Mouse (Mus musculus) cerebellum, adult 9-11 months (tissue): Measurements from ENCODE around the gene Nckap1.

Experiments
- DNase-seq: peaks from one replicate; pipeline ENCODE4 v3.0.0; 2022

The Nckap1 gene

DNA sequence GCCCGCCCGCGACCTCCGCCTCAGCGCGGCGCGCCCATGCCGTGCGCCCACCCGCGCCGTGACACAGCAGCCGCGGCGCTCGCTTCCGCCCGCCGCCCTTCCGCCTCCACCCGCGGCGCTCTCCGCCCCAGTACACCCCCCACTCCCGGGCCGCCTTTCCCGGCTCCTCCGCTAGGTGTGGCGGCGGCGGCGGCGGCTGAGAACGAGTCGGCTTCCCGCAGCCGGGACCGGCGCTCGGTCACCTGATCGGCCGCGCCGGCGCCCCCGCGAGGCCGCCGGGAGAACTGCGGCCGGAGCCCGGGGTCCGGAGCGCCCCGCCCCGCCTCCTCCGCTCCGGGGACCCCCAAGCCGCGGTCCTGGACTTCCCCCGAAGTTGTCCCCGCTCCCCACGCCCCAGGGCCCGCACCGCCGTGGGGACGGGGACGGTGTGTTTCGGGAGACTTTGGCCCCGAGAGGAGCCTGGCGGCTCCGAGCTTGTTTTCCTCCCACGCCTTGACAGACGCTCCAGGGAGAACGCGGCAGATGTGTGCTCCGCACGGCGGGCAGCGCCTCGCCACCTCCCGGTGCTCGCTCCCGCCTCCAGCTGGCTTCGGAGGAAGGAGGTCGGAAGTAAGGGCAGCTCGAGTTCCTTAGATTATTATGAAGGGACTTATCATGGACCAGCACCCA lies at the start of gene Nckap1:
TSS of gene Nckap1 (minus strand) at position 338 of the 669 bp plus-strand sequence.
- DNase-seq, result peak; percentile 91

DNA sequence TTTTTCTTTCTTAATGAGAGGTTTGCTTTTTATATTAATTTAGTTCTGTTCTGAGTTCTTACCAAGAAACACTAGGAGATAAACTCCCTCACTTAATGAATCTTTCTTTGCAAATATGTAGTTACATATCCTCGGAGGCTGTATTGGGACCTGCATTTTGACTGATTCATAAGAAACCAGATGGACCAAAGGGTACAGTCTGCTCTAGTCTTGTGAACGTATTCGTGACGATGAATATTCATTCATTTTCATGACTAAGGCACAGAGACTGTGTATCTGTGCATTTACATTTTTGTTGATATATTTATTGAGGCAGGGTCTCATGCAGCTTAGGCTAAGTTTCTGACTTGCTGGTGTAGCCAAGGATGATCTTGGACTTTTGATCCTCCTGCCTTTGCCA lies 43.3 kb upstream of the Nckap1 start:
- DNase-seq, result no peak

DNA sequence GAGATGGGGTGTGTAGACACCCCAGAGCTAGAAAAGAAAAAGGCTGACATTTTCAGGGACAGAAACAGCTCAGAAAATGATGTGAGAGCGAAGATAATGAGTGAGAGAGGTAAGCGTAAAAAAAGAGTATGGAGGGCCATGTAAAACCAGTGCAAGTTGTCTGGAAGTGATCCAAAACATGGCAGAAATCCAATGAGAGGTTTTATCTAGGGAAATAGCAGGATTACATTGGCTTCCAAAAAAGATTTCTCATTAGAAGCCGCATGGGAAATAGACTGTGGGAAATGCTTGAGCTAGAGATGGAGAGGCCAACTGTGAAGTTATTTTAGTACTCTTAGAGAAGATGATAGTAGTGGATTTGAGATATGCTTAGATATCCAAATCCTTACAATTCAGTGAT lies 40.7 kb upstream of the Nckap1 start:
- no peak for DNase-seq

DNA sequence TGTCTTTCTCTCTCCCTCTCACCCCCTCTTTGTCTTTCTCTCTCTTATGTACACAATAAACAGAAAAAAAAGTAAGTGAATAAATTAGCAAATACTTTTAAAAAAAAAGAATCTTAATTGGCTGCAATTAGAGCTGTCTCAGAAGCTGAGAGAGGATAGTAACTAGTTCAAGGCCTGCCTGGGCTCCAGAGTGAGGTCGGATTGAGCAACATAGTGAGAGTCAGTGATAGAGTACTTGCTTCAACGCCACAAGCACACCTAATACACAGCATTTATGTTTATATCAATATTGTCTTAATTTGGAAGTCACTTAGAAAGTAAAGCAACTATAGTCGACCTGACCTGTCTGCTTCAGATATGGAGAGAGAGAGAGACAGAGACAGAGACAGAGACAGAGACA lies 37.8 kb upstream of the Nckap1 start:
- no peak for DNase-seq

DNA sequence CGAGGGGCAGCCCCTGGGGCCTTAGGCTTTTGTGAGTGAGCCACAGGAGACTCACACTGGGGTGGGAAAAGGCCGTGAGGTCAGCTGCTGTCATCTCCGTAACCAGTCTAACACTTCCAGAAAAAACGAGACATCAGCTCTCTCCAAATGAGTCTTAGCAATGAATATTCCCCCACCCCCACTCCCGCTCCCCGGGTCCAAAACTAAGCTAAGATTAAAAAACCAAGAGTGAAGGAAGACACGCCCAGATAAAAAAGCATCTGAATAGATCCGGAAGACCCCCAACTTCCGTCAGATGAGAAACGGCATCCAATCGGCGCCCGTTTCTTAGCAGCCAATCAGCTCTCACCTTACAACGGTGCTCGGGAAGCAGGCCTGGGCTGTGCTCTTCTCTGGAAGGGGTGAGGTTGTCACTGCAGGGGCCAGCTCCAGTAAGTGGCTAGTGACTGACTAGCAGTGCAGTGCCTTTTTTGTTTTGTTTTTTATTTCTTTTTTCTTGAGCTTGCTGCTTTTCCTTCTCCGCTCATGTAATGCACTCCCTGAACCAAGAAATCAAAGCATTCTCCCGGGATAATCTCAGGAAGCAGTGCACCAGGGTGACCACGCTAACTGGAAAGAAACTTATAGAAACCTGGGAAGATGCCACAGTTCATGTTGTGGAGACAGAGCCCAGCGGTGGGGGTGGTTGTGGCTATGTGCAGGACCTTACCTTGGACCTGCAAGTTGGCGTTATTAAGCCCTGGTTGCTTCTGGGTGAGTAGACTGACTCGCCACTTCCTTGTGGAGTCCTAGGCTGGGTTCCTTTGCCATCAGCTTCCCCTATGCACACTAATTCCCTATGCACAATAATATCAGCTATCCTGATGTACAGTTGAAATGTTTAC lies 35.9 kb upstream of the Nckap1 start, which contains the start of the genes Dusp19 and Nup35:
TSS of gene Dusp19 (plus strand) at position 192 of the 884 bp plus-strand sequence.
TSS of gene Nup35 (plus strand) at position 383 of the 884 bp plus-strand sequence.
- DNase-seq, result peak; percentile 93

DNA sequence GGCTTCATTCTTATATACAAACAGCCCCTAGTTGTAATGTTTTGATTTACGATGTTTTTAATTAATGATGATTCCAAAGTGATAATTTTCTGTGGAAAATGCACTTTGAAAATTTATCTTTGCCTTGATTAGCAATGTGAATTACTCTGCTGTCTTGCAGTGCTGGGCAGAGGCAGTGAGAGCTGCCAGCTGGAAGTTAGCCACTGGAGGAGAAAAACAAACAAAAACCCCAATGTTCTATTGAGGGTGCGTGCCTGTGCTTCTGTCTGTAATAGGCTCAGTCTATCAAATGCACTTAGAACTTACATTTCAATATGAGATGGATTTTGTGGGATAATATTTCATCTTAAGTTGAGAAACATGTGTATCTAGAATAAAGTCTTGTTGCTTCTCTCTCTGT lies 31.6 kb upstream of the Nckap1 start:
- peak; percentile 30 for DNase-seq

DNA sequence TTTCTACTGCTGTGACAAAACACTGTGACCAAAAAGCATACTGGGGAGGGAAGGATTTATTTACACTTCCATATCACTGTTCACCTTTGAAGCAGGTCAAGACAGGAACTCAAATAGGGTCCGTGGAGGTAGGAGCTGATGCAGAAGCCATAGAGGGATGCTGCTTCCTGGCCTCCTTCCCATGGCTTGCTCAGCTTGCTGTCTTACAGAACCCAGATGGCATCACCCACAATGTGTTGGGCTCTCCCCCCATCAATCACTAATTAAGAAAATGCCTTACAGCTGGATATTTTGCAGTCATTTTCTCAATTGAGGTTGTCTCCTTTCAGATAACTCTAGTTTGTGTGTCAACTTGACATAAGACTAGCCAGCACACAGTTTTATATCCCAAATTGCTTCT lies 31.1 kb upstream of the Nckap1 start:
- no peak for DNase-seq

DNA sequence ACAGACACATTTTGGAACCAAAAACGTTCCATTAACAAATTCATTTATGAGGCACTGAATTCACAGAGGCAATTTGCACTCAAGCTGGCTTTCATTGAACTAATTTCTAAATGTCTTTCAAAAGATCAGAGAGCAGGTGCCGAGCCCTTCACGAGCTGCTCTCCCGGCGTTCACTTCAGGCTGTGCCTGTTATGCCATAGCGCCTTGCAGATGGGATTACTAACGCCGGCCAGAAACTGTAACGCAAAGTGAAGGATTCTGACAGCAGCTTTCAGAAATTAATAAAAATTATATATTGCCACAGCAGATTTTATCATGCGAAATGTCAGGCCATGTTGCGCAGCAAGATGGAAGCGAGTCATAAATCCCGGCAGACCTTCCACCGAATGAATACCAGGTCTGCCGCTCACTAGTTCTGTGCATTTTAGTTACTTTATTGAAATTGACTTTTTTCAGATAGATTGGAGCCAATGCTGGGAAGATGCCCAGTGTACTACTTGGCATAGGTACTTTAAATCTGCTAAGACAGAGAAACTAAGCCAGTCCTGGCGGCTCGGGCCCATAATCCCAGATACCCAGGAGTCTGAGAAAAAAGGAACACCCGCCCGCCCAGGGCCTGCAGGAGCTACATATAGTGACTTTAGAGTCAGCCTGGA lies 22.7 kb upstream of the Nckap1 start:
- peak; percentile 12 for DNase-seq

DNA sequence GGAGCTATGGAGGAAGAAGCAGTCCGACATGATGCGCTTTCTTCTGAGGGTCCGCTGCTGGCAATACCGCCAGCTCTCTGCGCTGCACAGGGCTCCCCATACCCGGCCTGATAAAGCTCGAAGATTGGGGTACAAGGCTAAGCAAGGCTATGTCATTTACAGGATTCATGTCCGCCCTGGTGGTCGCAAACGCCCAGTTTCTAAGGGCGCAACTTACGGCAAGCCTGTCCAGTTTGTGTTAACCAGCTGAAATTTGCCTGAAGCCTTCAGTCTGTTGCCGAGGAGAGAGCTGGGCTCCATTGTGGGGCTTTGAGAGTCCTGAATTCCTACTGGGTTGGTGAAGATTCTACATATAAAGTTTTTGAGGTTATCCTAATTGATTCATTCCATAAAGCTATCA lies 21.6 kb upstream of the Nckap1 start:
- no peak for DNase-seq

DNA sequence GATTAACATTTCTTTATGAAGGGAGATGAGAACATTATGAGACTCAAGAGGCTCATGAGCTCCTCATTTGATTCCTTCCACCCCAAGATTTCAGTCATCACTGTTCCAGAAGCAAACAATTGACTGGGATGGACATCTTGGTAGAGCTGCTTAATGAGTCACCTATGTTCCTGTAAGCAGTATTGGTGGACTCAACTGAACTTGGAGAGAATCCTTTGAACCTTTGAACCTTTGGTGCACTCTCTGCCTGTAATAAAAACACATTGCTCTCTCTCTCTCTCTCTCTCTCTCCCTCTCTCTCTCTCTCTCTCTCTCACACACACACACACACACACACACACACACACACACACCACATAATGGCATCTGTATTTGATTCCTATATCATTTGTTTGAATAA lies 19.4 kb upstream of the Nckap1 start:
- no peak for DNase-seq

DNA sequence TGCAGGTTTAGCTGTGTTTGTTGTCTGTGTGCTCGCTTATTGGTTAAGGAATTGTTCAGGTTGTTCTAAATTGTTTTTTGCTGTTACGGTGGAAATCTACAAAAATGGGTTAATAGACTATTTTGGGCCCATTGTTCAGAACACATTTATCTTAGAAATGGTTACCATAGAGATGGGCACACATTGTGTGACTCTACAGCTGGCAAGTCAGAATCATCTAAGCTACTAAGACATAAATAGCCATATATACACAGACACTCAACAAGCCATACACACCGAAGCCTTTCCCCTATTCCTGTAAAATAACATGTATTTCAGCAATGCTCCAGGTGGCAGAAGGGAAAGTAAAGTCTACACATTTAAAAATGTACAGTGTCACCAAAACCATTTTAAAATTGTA lies 18.7 kb upstream of the Nckap1 start:
- no peak for DNase-seq

DNA sequence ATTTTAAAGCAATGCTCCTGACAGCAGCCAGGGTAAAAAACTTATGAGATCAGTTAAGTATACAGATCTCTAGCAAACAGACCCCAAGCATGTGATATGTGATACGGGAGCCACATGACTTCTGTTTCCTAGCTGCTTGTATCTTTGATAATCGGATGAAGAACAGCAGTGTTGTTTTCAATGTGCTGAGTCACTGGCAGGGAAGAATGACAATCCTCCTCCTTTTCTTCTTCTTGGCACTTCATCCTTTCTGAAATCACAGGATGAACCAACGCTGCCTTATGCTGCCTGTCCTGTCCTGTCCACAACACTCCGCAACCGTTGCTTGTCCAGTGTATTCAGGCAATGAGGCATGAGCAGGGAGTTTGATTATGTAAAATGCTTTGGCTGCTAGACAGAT lies 15.8 kb upstream of the Nckap1 start:
- no peak for DNase-seq

DNA sequence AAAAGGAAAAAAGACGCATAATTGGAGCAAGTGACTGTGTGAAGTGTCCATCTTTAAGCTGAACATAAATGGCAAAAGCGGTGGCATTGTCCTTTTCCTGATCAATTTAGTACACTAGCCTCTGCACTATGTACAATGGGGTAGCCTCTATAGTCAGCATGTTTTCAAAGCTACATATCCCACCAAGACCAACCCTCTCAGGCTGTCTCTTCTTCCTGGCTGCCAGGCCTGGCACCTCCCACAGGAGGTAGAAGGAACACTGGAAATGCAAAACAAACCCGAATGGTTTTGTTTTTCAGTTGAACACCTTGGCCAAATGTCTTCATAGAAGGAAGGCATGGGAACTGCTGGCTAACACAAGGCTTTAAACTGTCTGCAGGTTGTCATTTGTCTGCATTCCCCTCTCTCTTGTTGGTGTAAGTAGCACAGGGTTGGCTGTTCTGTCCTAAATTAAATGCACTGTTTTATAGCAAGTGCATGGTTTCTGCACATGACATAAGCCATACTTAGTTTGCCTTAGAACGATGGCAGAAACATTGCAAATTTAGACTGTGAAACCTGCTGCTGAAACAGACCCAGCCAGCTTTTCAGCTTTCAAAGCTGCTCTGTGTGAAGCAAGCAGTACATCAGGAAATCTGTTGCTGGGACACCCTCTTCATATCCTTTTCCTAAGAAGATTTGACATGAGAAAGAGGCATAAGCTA lies 13.2 kb upstream of the Nckap1 start:
- DNase-seq, result no peak

DNA sequence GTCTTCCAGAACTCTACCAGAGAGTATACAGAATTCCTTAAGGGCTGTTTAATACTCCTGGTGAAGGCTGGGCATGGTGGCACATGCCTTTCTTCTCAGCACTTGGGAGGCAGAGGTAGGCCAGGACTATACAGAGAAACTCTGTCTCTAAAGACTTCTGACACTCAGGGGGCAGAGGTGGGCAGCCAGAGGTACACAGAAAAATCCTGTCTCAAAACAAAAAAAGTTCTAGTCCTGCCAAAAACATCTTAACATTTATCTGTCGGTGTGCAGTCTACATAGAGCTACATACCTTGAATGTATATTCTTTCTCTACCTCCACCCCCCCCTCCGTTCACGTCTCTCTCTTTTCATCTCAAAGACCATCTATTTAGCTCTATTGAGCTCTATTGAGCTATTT lies 1.2 kb upstream of the Nckap1 start:
- DNase-seq, result no peak

DNA sequence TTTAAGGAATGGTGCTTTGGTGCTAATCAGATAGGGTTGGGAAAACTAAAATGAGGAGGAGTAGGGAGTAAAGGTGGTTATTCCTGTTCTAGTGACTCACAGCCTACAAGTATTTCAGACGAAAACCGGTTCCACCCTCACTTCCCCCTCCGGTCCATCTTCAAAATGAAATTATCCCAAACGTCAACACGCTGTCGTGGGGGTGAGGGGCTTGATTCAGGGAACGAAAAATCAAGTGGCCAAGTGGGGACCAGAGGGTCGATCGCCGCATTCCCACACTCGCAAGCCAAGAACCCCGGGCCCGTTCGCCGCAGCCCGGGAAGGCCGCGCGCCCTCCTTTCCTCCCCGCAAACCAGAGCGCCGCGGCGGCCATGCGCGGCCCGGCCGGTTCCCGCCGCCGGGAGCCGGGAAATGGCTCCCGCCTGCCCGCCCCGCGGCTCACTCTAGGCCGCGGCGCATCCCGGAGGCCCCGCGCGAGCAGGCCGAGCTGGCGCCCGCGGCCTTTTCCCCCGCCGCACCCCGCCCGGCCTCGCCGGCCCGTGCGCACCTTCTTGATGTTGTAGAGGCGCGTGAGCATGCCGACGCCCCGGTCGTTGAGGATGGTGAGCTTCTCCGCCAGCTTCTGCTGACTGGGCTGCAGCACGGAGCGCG lies 744 bp downstream of the Nckap1 start:
- DNase-seq, result peak; percentile 53

DNA sequence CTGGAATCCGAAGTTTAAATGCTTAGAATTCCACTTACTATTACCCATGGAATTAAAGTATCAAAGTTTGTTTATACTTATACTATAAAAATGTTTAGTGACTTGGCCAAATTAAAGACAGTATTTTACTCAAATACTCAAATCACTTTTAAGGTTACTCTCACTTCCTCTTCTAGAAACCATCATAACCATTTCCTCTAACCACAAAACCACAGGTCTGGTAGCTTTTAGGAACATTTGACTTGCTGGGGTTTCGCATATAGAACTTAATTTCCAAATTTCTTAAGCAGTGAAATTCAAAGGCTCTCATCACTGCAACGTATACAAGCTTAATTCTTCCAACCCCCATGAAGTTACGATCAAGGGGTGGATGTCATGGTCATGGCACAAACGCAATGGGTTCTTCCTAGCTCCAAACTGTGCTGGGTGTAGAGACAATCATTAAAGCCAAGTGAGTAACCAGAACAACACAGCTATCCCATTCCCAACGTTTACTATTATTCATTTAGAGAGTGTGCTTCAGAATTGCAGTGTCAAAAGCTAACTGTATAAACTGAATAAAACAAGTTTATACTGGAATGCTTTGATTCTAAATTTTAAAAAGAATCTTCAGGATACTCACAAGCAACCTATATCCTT lies 1.8 kb downstream of the Nckap1 start:
- DNase-seq, result no peak

DNA sequence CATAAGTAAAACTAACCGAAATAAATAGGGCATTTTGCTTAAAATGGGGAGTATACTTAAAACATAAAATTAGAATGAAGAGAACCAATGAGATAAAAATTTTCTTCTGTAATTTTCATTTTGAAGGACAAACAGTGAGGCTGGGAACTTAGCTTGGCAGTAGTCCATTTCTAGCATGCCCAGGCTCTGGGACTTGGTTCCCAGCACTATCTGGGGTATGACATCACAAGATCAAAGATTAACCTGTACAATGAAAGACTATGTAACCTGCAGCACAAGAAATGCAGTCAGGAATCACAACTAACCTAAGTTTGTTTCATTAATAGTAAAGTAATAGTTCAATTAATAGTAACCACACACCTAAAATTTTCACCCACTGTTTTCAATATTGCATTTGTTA lies 3.9 kb downstream of the Nckap1 start:
- DNase-seq, result no peak

DNA sequence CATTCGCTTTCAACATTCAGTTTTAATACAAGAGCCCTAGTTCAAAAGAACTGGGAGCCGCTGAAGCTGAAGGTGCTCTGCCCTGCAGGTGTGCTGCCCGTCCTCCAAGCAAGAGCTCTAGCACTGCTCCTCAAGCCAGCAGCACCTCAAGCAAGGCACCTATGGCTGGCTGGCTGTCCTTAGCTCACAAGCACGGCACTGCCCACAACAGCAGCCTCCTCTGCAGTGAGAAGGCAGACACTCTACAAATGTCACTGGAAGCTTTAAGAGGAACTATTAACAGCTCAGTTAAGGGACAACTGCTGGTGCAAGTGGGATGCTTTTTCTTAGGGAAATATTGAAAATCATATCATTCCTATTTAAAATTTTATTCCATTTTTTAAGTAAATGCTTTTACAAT lies 10.5 kb downstream of the Nckap1 start:
- DNase-seq, result no peak

DNA sequence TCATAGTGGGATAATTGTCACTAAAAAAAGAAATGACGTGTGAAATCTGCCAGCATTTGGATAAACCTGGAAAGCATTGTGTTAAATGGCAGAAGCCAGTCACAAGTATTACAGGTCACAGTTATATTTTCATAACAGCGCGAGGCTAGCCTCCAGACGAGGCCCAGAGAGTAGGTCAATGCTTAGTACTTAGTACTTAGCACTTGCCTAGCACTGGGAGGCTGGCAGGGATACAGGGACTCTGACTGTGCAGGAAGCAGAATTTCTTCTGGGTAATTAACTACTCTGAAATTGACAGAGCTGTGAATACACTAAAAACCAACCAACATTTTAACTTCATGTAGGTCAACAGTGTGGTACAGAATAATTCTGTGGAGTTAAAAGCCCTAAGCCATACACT lies 13.8 kb downstream of the Nckap1 start:
- DNase-seq, result peak; percentile 42

DNA sequence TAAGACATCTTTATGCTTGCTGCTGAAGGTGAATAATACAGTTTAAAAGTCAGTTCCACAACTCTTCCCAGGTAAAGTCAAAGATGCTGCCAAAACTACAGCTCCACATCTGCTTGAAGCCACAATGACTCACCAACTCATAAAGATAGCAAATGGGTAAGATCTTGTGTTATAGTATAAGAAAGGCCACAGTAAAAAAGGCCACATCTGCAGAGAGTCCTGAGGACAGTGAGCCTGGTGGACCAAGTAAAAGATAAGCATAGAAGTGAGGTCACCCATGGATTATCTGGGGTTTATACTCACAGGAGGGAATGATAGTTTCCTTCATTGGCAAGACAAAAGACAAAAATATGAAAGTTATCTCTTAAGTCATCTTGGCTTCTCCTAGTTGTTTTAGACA lies 18.9 kb downstream of the Nckap1 start:
- no peak for DNase-seq

DNA sequence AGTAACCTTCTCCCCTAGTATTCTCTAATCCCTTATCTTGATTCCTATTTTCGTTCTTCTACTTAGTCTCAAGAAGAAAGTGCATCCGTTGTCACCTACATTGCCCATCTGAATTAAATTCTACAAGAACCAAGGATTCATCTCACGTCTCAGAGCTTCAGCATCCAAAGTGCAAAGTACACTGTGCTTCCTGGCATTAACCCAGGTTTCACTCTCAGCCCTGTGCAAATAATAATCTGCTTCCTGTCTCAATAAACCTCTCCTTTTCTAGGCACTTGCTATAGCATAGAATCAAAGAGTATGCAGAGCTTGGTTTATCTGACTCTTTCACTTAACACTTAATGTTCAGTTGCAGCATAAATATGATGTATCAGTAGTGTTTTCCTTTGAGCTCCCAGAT lies 19.7 kb downstream of the Nckap1 start:
- DNase-seq, result no peak

DNA sequence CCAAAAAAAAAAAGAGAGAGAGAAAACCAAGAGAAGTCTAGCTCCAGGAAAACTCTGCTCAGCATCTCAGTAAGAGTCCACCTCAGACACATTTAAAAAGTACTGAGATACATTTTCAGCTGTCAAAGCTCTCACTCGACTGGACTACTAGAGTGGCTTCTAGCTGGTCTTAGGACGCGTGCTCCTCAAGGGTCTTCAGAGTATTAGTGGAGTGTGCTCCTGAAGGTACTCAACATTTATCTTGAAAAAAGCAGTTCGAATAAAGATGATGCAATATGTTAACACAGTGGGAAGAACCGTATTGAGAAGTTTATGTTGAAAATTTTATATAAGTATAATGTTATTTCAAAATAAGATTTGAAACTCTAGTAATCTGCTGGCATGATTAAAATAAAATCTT lies 20.4 kb downstream of the Nckap1 start:
- DNase-seq, result no peak
